Mouse (Mus musculus): Measurements from ENCODE around the gene Pip4p1.
"Not testable (repeated sequence)": the region's sequence is repeated elsewhere in the genome, so short reads cannot be mapped to it uniquely, and the experiment has no call there.

The Pip4p1 gene

GRCm38 (mm10) chr14:50938940-50939339, 8.3 kb upstream of the Pip4p1 start:
- DNase-seq (ENCODE audit: low spot score): no peak

DNA sequence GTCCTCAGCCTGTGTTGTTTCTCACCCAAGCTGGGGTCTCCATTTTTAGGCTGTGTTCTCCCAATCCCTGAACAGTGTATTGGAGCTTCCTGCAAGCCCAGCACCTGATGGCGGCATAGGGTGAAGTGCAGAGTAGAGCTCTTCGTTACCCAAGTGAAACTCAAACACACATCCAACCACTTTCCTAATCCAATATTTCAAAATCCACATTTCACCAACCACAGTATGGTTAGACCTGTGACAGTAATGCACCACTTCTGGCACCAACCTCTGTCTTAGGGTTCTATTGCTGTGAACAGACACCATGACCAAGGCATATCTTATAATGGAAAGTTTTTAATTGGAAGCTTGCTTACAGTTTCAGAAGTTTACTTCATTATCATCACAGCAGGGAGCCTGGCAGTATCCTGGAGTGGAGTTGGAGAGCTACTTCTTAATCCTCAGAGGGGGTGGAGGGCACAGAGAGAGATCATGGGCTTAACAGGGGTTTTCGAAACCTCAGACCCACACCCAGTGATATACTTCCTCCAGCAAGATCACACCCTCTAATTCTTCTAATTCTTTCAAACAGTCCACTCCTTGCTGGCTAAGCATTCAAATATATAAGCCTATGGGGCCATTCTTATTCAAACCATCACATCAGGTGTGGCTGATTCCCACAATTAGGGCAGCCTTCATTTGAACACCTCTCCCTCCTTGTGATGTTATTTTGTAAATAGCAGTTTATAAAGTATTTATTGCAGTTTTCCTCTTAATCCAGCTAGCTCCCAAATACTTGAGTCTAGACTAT, 7.7 kb upstream of the Pip4p1 start:
- DNase-seq (ENCODE audit: low spot score): no peak

- no peak for DNase-seq (ENCODE audit: low spot score)
These were observed 6.0 kb upstream of the Pip4p1 start for GRCm38 (mm10) chr14:50936649-50937048.

DNA sequence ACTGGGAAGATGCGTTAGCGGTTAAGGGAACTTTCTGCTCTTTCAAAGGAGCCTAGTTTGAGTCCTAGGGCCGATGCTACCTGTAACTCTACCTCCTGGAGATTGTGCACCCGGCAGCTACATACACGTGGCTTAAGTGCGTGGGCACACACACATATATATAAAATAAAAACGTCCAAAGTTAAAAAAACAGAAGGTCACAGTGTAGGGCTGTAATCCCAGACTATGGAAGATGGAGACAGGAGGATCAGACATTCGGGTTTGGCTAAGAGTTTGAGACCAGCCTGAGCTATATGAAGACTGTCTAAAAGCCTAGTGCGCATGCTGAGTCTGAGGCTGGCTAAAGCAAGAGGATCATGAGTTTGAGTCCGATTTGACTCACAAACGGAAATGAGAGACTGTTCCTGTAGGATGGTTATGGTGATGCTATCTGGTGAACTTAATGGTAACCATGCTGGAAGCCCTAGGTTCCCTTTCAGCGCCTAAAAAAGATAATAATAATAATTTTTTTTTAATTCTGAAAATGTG, 901 bp upstream of the Pip4p1 start:
- DNase-seq (ENCODE audit: low spot score): no peak

DNA sequence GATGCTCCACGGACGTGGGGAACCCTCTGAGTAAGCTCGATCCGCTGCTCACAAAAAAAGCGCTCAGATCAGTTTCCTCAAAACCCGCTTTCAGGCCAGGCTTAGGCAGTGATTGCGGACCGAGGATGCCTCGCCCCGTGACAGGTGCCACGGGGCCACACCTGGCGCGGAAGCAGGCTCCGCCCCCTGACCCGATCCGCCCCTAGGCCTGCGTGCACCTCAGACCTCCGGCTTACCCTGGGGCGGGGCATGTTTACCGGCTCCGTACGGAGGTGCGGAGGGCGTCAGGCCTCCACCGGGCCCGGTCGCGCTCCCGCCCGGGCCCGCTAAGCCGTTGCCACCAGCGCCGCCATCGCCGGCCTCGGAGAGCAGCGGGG, 291 bp downstream of the Pip4p1 start:
- DNase-seq (ENCODE audit: low spot score): peak; percentile 80

DNA sequence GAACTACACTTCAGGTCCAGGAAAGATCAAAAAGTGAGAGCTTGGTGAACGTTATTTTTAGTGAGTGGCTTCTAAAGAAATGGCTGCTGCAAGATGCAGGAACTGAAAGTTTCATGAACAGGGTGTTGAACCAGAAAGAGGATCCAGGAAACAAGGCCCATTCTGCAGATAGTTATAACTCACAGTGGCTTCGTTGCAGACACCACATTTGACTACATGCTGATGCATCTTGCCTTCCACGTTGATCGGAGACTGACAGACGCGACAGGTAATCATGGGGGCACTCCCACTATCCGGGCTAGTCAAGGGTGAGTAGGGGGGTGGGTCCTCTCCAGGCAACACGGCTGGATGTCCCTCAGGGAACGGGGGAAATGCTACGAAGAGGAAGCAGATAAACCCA, 705 bp downstream of the Pip4p1 start:
- no peak for DNase-seq (ENCODE audit: low spot score)

DNA sequence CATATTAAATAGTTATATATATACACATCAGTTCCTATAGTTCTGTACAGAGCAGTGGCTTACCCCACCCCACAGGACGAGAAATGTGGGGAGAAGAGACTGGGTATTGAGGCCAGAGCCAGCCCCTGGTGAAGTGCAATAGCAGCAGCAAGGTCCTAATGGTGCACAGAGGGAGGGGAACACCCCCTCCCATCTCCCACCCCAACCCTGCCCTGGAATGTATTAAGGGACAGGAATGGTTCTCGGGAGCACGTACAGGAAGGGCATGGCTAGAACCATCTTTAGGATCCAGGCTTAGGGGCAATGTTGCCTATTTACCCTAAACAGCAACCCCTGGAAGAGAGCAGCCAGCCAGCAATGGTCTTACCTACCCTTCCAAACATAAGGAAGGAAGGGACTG, 3.3 kb downstream of the Pip4p1 start:
- DNase-seq (ENCODE audit: low spot score): no peak

DNA sequence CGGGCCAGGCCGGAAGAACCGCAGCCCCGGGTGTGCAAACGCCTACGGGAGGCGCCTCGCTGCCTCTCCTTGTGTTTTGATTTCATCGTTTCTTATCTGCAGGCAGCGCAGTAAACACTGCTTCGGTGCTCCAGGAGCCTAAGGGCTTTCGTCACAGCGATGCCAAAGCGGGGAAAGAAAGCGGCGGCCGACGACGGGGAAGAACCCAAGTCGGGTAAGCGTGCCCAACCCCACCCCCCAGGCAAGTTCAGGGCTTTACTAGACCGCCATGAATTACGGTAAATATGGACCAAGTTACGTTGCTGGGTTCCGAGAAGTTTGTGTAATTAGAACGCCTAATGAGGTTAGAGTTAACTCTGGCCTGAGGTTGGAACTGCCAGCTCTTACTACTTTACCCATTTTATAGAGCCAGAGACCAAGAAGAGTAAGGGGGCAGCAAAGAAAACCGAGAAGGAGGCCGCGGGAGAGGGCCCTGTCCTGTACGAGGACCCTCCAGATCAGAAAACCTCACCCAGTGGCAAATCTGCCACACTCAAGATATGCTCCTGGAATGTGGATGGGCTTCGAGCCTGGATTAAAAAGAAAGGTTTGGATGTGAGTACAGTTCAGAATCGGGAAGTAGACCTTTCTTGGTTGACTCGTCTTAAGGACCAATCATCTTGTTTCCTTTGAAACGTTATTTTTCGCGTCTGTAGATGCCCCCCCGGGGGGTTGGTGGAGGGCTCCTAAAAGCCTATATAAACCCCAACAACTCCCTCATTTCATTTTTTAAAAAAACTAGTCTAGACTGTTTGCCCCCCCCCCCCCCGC, 5.3 kb downstream of the Pip4p1 start:
- DNase-seq (ENCODE audit: low spot score): no peak

DNA sequence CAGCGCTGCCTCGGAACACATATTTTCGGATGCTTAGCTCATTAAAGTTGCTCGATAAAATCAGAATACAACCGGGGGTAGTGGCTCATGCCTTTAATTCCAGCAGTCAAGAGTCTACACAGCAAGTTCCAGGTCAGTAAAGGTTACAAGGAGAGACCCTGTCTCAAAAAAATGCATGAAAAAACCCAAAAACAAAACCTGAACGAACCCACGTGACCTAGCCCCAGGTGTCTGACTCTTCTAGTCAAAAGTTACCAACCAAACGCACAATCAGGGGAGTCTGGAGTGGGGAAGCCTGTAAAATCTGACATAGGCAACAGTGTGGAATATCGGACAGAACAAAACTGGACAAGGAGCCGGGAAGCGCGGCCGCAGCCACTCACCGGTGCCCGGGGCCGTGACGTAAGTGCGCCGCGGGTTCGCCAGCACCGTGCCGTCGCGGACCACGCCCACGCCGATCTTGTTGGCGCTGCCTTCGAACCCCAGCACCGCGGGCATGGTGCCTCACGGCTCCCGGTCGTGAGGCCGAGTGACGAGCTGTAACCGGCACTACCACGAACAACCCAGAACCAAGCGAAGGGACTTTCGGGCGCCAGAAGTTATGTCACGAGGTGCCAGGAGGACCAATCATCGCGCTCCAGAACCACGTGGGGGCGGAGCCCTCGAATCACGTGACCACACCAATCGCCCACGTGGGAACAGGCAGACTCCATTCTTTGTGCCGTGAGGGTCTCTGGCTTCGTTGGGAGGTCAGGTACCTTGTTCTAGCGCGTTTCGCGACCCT, 6.2 kb downstream of the Pip4p1 start, which contains the start of the genes Osgep and Apex1:
Gene Osgep, minus strand, starts transcription at position 613 of the 784 bp plus-strand sequence.
Gene Apex1, plus strand, starts transcription at position 688 of the 784 bp plus-strand sequence.
- DNase-seq (ENCODE audit: low spot score): peak; percentile 98

DNA sequence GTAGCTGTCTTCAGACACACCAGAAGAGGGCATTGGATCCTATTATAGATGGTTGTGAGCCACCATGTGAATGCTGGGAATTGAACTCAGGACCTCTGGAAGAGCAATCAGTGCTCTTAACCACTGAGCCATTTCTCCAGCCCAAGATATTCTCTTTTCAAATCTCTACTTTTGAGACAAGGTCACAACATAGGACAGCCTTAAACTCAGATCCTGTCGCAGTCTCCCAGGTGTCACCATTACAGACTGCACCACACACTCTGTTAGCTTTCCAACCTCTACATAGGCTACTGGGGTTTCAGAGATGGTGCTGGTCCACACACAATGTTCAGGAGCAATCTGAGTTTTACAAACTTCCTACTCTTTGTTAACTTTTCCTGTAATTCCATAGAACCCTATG, 7.2 kb downstream of the Pip4p1 start:
- DNase-seq (ENCODE audit: low spot score): not testable (repeated sequence)

DNA sequence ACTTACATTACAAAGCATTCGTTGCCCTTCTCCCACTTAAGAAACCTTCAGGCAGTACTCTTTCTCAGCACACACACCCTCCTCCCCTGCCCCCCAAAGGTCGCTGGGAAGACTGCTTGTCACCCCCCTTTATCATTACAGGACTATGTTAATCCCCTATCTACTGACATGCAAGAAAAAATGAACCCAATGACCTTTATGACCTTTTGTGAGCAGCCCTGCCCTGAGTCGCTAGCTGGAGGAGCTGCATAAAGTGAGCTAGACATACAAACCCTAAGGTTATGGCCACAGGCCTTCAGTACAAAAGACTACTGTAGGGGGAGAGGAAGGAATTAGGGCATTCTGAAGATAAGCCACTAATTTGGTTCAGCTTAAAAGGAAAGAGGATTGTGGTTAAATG, 19.3 kb downstream of the Pip4p1 start:
- no peak for DNase-seq (ENCODE audit: low spot score)

DNA sequence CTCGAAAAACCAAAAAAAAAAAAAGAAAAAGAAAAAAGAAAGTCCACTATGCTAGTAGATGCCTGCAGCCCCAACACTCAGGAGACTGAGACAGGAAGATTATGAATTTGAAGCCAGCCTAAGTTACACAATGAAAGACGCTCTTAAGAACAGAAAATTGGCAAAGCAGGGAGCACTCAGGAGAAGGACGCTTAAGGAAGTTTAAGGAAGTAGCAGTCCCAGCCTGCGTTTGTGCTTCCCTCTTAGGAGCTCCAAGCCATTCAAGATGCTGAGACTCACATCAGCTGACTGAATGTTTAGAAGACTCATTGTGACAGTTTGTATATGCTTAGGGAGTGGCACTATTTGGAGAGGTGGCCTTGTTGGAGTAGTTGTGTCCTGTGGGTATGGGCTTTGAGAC, 22.5 kb downstream of the Pip4p1 start:
- no peak for DNase-seq (ENCODE audit: low spot score)

- DNase-seq (ENCODE audit: low spot score): not testable (repeated sequence)
These were observed 25.3 kb downstream of the Pip4p1 start for GRCm38 (mm10) chr14:50905327-50905726.

- DNase-seq (ENCODE audit: low spot score): no peak
These were observed 25.9 kb downstream of the Pip4p1 start for GRCm38 (mm10) chr14:50904828-50905129.

DNA sequence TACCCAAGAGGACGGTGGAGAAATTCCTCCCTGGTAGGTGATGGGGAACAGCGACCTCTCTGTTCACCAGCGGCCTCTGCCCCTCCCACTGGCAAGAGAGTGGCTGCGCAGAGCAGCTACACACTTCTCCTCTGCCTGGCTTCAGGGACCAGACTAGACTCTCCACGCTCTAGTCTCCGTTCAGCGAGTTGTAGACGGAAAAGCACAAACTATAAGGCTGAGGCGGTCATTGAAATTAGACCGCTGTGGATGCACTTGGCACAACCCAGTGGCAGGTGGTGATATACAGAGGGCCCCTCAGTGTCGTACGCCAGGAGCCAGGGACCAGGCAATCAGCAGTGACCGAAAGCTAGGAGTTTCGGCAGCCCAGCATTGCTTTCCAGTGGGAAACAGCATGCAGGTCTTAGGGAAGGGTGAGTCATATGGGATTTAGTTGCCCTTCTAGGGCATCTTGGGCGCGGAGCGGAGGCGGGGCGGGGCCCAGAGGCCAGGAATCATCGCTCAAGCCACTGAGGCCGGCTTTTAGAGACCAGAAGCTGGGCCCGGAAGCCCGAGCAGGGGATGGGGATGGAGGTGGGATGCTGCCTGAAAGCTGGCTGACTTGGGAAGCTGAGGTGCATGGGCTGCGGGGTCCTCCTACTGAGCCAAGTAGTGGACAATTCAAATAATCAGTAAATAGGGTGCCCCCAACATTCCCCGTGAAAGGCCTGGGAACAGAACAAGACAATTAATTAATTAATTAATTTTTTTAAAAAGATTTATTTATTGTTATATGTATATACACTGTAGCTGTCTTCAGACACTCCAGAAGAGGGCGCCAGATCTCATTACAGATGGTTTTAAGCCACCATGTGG, 26.5 kb downstream of the Pip4p1 start:
- DNase-seq (ENCODE audit: low spot score): no peak

- DNase-seq (ENCODE audit: low spot score): not testable (repeated sequence)
These were observed 32.7 kb downstream of the Pip4p1 start for GRCm38 (mm10) chr14:50897992-50898391.

DNA sequence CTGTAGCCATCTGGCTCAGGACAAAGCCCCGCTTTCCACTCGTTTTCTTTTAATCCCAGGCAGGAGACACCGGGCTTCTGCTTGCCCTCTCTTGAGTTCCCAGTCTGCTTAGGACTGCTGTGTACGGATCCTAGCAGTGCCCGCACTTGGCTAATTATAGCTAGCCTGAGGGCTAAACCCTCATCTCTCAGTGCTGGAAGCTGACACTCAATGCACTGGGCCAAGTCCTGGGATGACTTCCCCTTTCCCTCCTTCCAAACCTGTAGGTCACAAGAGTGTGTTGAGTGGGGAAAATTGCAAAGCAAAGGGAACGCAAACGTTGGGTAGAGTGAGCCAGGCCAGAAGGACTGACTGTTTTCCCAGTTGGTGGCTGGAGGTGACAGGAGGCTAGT, 33.3 kb downstream of the Pip4p1 start, which contains the start of gene Klhl33:
Gene Klhl33, minus strand, starts transcription at position 134 of the 392 bp plus-strand sequence.
- no peak for DNase-seq (ENCODE audit: low spot score)

- no peak for DNase-seq (ENCODE audit: low spot score)
These were observed 33.8 kb downstream of the Pip4p1 start for GRCm38 (mm10) chr14:50896747-50897373.

- no peak for DNase-seq (ENCODE audit: low spot score)
These were observed 34.5 kb downstream of the Pip4p1 start for GRCm38 (mm10) chr14:50895985-50896746.

GRCm38 (mm10) chr14:50895407-50895806, 35.2 kb downstream of the Pip4p1 start:
- no peak for DNase-seq (ENCODE audit: low spot score)
